Comparison of ENCODE assay signal across 26 mouse cellular contexts in genomic region chr10:9362306-9362865, GRCm38 (mm10).
DNase-seq lines count a peak whose midpoint lies in the region; TF ChIP-seq lines count a peak whose summit lies in the region.
"Had no signal": no experiment of that assay in that cellular context is flagged by ENCODE, and none has a peak within 500 bp of the region (broad histone marks: within the 10 kb centered on the region; RNA-seq: fewer than 3 reads in every experiment).

No protein-coding gene starts in this region.

- H3K9ac ChIP-seq in heart, adult 2 months (ENCODE audit: low read depth, low read length), result no peak overlapping the region
- H3K9ac ChIP-seq: embryonic facial prominence, embryonic 13.5 days; forebrain, embryonic 12.5 days; forebrain, embryonic 15.5 days; heart, embryonic 13.5 days; hindbrain, embryonic 14.5 days had no signal

- TF ChIP-seq CTCF in heart, adult 2 months (IDR thresholded peaks at IDR 0.05), result peak; percentile 23; the same call in 1 of the 2 replicates
- peak; percentile 5; the same call in 1 of the 2 replicates for TF ChIP-seq CTCF in E14TG2a.4 (conservative IDR thresholded peaks at IDR 0.05; ENCODE audit: low read length)

- no peak for TF ChIP-seq POLR2A in heart, adult 2 months (IDR thresholded peaks at IDR 0.05; ENCODE audit: insufficient read depth, low read depth, low read length)

- WGBS in heart, adult 2 months, result 51% methylated on average over 1 of the region's 1 CpGs

- no peaks in the 10 kb centered on the region for H3K27me3 ChIP-seq in heart, adult 2 months (ENCODE audit: control insufficient read depth, insufficient read depth, low read length)
- no peaks in the 10 kb centered on the region for H3K27me3 ChIP-seq in E14TG2a.4 (ENCODE audit: insufficient read depth, low read length)
- H3K27me3 ChIP-seq: embryonic facial prominence, embryonic 13.5 days; forebrain, embryonic 12.5 days; forebrain, embryonic 15.5 days; heart, embryonic 13.5 days had no signal

- no peaks in the 10 kb centered on the region for H3K36me3 ChIP-seq in heart, adult 2 months (ENCODE audit: control insufficient read depth, insufficient read depth, low read length)
- H3K36me3 ChIP-seq in E14TG2a.4 (ENCODE audit: insufficient read depth, low read length), result no peaks in the 10 kb centered on the region
- H3K36me3 ChIP-seq: embryonic facial prominence, embryonic 10.5 days; embryonic facial prominence, embryonic 13.5 days; forebrain, embryonic 12.5 days; forebrain, embryonic 15.5 days; G1E; heart, embryonic 10.5 days; heart, embryonic 13.5 days had no signal

- no peak for TF ChIP-seq EP300 in heart, adult 2 months (IDR thresholded peaks at IDR 0.05; ENCODE audit: insufficient read depth, low read depth, low read length)

- intact Hi-C loops in heart, adult 2 months (cut with DNase I), result loop anchor here (10.0 kb wide), 1 partner anchor 312 kb away; the partner anchor contains the start of gene Samd5
- intact Hi-C loops in left cerebral cortex, postnatal 4 days (cut with DNase I), result no loop called here

- DNase-seq in cerebellum, postnatal 10 days, result peak; percentile 72 to 81
- DNase-seq in cerebellum, adult 9-10 months, result no peak
- DNase-seq in heart, adult 2 months, result no peak
- DNase-seq in heart, adult 9 months (ENCODE audit: low spot score in 2 of 2), result no peak
- DNase-seq in left cerebral cortex, postnatal 4 days, result peak; percentile 29
- DNase-seq in left cerebral cortex, adult 18-20 months (ENCODE audit: low spot score in 2 of 2), result no peak
- DNase-seq: adrenal gland, adult 2 months; adrenal gland, postnatal 14 days; cerebellum, adult 11 months; cerebellum, adult 2 months; cerebellum, postnatal 36 days; embryo, embryonic 11 days; gastrocnemius, postnatal 25 days; heart, postnatal 14 days; heart, postnatal 4 days had no signal

- no peaks in the 10 kb centered on the region for H3K9me3 ChIP-seq in E14TG2a.4 (ENCODE audit: low read length)
- H3K9me3 ChIP-seq: embryonic facial prominence, embryonic 10.5 days; embryonic facial prominence, embryonic 13.5 days; forebrain, embryonic 12.5 days; forebrain, embryonic 15.5 days; G1E; heart, embryonic 10.5 days; heart, embryonic 13.5 days had no signal

- no peak overlapping the region for H3K4me3 ChIP-seq in heart, adult 2 months
- no peak overlapping the region for H3K4me3 ChIP-seq in E14TG2a.4 (replicated peaks; ENCODE audit: low read length)
- H3K4me3 ChIP-seq: embryonic facial prominence, embryonic 10.5 days; embryonic facial prominence, embryonic 13.5 days; erythroblast, embryonic 14.5 days; forebrain, embryonic 12.5 days; forebrain, embryonic 15.5 days; heart, embryonic 10.5 days; heart, embryonic 13.5 days had no signal

- H3K79me2 ChIP-seq in heart, adult 2 months (replicated peaks; ENCODE audit: control insufficient read depth, insufficient read depth, low read length), result no peaks in the 10 kb centered on the region

- H3K4me1 ChIP-seq in heart, adult 2 months (ENCODE audit: control insufficient read depth, insufficient read depth, low read length), result no peaks in the 10 kb centered on the region
- no peaks in the 10 kb centered on the region for H3K4me1 ChIP-seq in E14TG2a.4 (replicated peaks; ENCODE audit: low read depth, low read length)
- H3K4me1 ChIP-seq: embryonic facial prominence, embryonic 10.5 days; forebrain, embryonic 12.5 days; forebrain, embryonic 15.5 days; heart, embryonic 10.5 days; heart, embryonic 13.5 days had no signal

- no peak overlapping the region for H3K27ac ChIP-seq in heart, adult 2 months
- H3K27ac ChIP-seq: embryonic facial prominence, embryonic 10.5 days; embryonic facial prominence, embryonic 13.5 days; forebrain, embryonic 12.5 days; forebrain, embryonic 15.5 days; heart, embryonic 10.5 days; heart, embryonic 13.5 days; hindbrain, embryonic 14.5 days; hindbrain, postnatal 0 days had no signal

Comparison
In these comparisons a context has a peak if more than half of its experiments do, and no peak if none do; other contexts are left out.
1. DNase-seq: peak in cerebellum, postnatal 10 days (2 of 2) and left cerebral cortex, postnatal 4 days (single experiment); none in cerebellum, adult 9-10 months (single experiment), heart, adult 2 months (0 of 2), heart, adult 9 months (0 of 2) and left cerebral cortex, adult 18-20 months (0 of 2).